Mouse (Mus musculus) embryonic fibroblast, embryonic 13.5 days (primary cell): ENCODE measurements around the gene Mgat4b. TPM values are rescaled to one million over a fixed set of nuclear protein-coding genes. Genes with fewer than 3 reads are reported as not detected.
"Not testable (repeated sequence)": the region's sequence is repeated elsewhere in the genome, so short reads cannot be mapped to it uniquely, and the experiment has no call there.

Experiments
- H3K27ac ChIP-seq: 2 replicates; pipeline ENCODE4 v1.5.1; 2012; ENCODE audit warnings: low read length, control low read depth, inconsistent platforms; ENCODE audit not compliant: insufficient read depth
- H3K4me1 ChIP-seq: 2 replicates; pipeline ENCODE4 v1.6.1; 2011; ENCODE audit warnings: low read length; ENCODE audit not compliant: control insufficient read depth, insufficient read depth
- H3K4me3 ChIP-seq: 2 replicates; pipeline ENCODE4 v1.5.1; 2011; ENCODE audit warnings: mild to moderate bottlenecking, control low read depth, low read length; ENCODE audit not compliant: insufficient read depth
- CTCF ChIP-seq: IDR thresholded peaks from 2 replicates; pipeline ENCODE4 v1.5.1; 2011; ENCODE audit warnings: mild to moderate bottlenecking, control low read depth, low read length, moderate library complexity, borderline replicate concordance; ENCODE audit not compliant: insufficient read depth
- POLR2A ChIP-seq: IDR thresholded peaks from 2 replicates; pipeline ENCODE4 v1.6.1; 2011; ENCODE audit warnings: low read depth, mild to moderate bottlenecking, control low read depth, low read length, moderate library complexity
- polyA plus RNA-seq: library from polyadenylated mRNA; stranded (reverse); fragments of >200 nt; gene quantifications from 2 replicates; pipeline ENCODE4 v1.2.4, GENCODE M21; 2011; ENCODE audit warnings: low read depth; ENCODE audit not compliant: missing spikeins, insufficient read length

Mgat4b gene
- 35.1 and 41.8 TPM in 2 replicates for polyA plus RNA-seq

DNA sequence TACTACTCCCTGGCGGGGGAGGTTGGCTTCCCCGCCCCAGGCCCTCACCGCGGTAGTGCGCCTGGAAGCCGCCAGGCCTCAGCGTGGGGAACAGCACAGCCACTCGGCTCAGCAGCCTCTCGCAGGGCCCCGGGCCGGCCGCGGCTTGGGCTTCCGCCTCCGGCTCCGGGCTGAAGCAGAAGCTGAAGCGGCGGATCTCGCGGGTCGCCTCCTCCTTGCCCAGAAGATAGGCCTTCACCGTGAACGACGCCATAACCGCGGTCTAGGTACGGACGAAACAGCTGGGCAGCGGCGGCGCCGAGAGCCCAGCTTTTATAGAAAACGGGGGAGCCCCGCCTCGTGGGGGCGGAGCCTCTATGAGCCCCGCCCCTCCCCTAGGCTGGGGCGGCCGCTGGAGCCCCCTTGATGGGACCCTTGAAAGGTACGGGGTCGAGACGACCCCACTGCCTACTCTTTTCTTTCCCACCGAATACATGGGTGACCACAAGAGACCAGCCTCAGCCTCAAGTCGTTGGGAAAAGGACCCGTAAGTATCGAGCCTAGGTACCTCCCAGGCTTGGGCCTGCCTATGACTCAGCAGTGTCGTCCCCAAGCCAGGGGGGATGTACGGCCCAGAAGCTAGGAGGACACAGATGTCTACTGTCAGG lies at the start of gene Mgat4b, which contains the start of gene Sqstm1:
Gene Mgat4b (plus strand): TSS at position 386 of the 647 bp plus-strand sequence.
Gene Sqstm1 (minus strand): TSS at position 323 of the 647 bp plus-strand sequence.
- peak; percentile 99 for TF ChIP-seq POLR2A
- TF ChIP-seq CTCF, result no peak
- H3K27ac ChIP-seq, result peak within 1 kb of the TSS; percentile 80
- peaks cover 18% of the 10 kb centered on the region for H3K4me1 ChIP-seq
- peak within 1 kb of the TSS; percentile 85 for H3K4me3 ChIP-seq

DNA sequence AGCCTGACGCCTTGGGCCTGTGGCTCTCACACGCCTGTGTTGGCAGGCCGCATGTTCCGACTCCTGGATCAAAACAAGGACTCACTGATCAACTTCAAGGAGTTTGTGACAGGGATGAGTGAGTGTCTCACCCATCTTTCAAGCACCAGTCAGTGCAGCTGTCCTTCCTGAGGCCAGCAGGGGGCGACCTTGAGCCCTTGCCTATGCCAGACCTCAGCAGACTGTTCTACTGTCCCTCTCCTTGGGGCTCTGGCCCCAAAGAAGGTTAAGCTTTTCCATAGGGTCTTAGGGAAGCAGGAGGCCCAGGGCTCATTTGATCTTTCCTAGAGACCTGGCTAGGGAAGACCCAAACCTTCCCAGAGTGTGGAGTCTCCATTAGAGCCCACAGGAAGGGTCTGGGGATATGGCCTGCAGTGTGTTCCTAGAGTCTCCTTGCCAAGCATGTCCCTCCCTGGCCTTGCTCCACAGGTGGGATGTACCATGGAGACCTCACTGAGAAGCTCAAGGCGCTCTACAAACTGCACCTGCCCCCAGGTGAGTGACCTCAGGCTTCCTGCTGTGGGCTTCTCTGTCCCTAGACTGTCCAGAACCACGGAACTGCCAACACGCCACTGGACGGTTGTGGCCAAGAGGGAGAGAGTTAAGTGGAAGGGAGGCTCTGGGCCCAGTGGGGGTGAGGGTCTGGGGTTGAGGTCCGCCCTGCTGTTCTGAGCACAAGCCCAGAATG lies 48.9 kb upstream of the Mgat4b start:
- no peaks in the 10 kb centered on the region for H3K4me1 ChIP-seq
- H3K4me3 ChIP-seq, result no peak overlapping the region
- TF ChIP-seq POLR2A, result no peak
- TF ChIP-seq CTCF, result peak; percentile 90; the same call in 1 of the 2 replicates
- H3K27ac ChIP-seq, result no peak overlapping the region

DNA sequence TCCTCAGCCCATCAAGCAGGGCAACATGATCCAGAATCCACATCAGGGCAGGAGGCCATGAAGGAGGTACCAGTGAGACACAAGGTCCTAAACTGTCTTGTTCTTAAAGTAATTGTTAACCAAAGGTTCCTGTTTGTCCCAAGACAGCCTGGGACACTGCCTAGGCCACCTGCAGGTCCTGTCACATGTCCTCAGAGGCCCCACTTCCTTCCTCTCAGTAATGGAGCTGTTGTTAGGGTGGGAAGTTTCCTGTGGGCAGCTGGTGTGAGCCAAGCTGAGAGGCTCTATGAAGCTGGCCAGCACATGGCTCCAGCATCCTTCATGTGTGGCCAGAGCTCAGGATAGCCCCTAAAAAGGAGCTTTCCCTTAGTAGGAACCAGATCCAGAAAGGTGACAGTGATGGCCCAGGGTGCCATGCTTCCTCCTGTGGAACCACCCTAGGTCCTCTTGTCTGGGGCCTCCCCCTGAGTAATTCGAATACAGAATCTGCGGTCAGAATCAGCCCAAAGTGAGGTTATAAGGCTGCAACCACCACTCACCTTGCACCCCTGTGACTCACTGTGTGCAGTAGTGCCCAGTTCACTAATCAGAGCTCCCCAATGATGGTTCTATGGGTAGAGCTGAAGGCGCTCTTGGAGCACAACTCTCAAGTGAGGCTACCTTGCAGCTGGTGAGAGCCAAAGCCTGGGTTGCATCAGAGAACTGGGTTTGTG lies 48.2 kb upstream of the Mgat4b start:
- no peaks in the 10 kb centered on the region for H3K4me1 ChIP-seq
- H3K4me3 ChIP-seq, result no peak overlapping the region
- TF ChIP-seq POLR2A, result no peak
- TF ChIP-seq CTCF, result no peak
- H3K27ac ChIP-seq, result no peak overlapping the region

DNA sequence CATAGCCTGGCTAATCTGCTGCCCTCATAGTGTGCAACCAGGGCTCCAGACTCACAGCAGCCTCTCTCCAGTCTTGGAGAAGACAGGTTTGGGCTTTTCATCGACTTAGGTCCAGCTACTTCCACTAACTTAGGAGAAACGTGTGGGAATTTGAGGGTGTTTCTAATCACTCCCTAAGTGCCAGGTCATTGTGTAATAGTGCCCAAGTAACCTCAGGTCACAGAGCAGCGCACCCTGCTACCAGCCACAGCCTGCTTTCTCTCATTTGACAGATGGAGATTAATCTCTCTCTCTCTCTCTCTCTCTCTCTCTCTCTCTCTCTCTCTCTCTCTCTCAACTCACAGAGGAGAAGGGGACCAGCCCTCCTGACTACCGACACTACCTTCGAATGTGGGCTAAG lies 42.3 kb upstream of the Mgat4b start:
- Histone ChIP-seq H3K4me1 (no peaks in the 10 kb centered on the region), H3K27ac (no peak overlapping the region), H3K4me3 (no peak overlapping the region)
- TF ChIP-seq POLR2A (no peak), CTCF (no peak)

DNA sequence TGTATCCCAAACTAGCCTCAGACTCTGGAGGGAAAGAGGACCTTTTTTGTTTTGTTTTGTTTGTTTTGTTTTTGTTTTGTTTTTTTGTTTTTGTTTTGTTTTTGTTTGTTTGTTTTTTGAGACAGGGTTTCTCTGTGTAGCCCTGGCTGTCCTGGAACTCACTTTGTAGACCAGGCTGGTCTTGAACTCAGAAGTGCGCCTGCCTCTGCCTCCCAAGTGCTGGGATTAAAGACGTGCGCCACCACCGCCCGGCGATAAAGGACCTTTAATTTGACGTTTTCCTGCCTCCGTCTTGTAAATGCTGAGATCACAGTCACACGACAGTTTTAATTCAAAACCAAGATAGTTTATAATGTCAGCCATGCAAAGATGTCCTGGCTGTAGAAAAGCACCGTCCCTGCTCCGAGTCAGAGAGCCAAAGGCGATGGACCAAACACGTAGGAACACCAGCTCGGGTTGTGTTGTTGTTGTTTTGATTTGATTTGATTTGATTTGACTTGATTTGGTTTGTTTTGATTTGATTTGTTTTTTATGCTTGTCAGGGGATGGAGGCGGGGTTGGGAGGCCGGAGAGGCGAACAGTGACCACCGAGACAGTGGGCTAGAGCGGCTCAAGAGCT lies 36.5 kb upstream of the Mgat4b start, which contains the start of gene Mrnip:
Gene Mrnip (plus strand): TSS at position 334 of the 619 bp plus-strand sequence.
- peak within 1 kb of the TSS; percentile 78 for H3K4me3 ChIP-seq
- H3K27ac ChIP-seq, H3K4me1 ChIP-seq: not testable (repeated sequence)

DNA sequence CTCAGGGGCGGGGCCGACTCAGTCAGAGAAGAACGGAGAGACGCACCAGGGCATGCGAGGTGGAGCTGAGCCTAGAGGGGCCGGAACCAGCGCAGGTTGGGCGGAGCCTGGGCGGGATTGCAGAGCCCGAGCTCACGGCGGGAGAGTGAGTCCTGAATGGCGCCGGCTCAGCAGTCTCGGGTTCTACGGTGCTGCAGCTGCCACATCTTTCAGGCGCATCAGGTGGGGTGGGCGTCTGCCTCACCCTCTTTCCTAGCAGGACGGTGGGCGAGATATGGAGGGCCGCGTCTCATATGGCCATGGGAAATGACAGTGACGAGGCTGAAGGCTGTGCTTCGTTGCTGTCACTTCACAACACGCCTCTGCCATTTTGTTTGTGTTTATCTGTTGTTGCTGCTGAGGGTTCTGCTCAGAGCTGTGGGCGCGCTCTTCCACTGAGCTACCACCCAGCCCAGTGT lies 35.9 kb upstream of the Mgat4b start:
- H3K4me1 ChIP-seq, result peaks cover 3% of the 10 kb centered on the region; the same call in 1 of the 2 replicates
- peak overlapping the region; percentile 78 for H3K4me3 ChIP-seq
- H3K27ac ChIP-seq, result no peak overlapping the region
- TF ChIP-seq CTCF (no peak), POLR2A (peak; percentile 87)

DNA sequence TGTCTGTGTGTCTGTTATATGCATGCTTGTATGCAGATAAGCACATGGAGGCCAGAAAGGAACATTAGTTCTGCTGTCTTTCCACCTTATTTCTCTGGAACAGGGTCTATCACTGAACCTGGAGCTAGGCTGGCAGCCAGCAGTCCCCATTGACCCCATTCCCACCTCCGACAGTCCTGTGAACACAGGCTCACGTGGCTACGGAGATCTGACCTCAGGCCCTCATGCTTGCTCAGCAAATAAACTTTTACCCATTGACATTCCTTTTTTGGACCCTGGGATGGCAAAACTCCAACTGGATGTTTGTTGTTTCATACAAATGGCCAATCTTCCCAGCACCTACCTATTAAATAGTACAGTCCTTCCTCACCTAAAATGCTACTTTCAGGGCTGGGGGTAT lies 34.3 kb upstream of the Mgat4b start:
- TF ChIP-seq POLR2A (no peak), CTCF (no peak)
- Histone ChIP-seq H3K4me1 (peaks cover 3% of the 10 kb centered on the region; the same call in 1 of the 2 replicates), H3K27ac (no peak overlapping the region), H3K4me3 (no peak overlapping the region)

DNA sequence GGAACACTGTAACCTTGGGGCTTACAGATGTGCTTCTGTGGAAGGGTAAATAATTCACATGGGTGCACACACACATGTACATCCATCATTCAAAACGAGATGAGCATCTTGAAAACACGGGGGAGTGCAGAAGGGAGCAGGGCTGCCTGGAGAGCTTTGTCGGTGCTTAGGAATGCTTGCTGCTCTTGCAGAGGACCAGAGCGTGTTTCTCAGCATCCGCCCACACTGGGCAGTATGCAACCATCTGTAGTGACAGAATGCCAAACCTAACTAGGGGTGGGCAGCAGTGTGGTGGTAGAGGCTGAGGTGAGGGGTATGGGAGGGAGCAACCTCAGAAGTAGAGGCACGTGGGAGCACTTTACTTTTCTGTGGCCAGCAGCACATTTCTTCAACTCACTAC lies 33.6 kb upstream of the Mgat4b start:
- no peak overlapping the region for H3K4me3 ChIP-seq
- H3K4me1 ChIP-seq, result peaks cover 3% of the 10 kb centered on the region; the same call in 1 of the 2 replicates
- H3K27ac ChIP-seq, result no peak overlapping the region
- no peak for TF ChIP-seq CTCF
- TF ChIP-seq POLR2A, result no peak
